Mouse (Mus musculus) left cerebral cortex, adult 8-10 months (tissue): Measurements from ENCODE around the gene Gm281. TPM values are rescaled to one million over a fixed set of nuclear protein-coding genes. Genes with fewer than 3 reads are reported as not detected.
"Not testable (repeated sequence)": the region's sequence is repeated elsewhere in the genome, so short reads cannot be mapped to it uniquely, and the experiment has no call there.

Experiments
- DNase-seq, 2 experiments: peaks; one replicate each; pipeline ENCODE4 v3.0.0; 2022; ENCODE audit warnings: low spot score in 2 of 2
- total RNA-seq, 4 experiments: library from RNA; stranded (reverse); gene quantifications; 2 replicates each; pipeline ENCODE4 v1.2.4; 2022

Gm281 gene
- not detected for total RNA-seq

GRCm38 (mm10) chr14:13914387-13915082 lies at the start of gene Gm281:
Gm281 (minus strand) TSS chr14:13914478.
- DNase-seq = no peak

- no peak for DNase-seq
These were observed 49.2 kb upstream of the Gm281 start for GRCm38 (mm10) chr14:13963527-13963926.

GRCm38 (mm10) chr14:13962476-13962875 lies 48.2 kb upstream of the Gm281 start:
- no peak for DNase-seq

GRCm38 (mm10) chr14:13961401-13962112 lies 47.3 kb upstream of the Gm281 start, which contains the start of the genes Atxn7 and Thoc7:
Atxn7 (plus strand) TSS chr14:13961440.
Thoc7 (minus strand) TSS chr14:13961852.
- peak; percentile 10 to 22 for DNase-seq

GRCm38 (mm10) chr14:13960482-13961325 lies 46.4 kb upstream of the Gm281 start:
- peak; percentile 22 to 43 for DNase-seq

- DNase-seq = peak in 1 of 2 experiments; percentile 31
These were observed 45.8 kb upstream of the Gm281 start for GRCm38 (mm10) chr14:13960079-13960478.

- not testable (repeated sequence) for DNase-seq
These were observed 37.9 kb upstream of the Gm281 start for GRCm38 (mm10) chr14:13952151-13952550.

GRCm38 (mm10) chr14:13950401-13950800 lies 36.1 kb upstream of the Gm281 start:
- no peak for DNase-seq

GRCm38 (mm10) chr14:13948345-13948744 lies 34.1 kb upstream of the Gm281 start:
- no peak for DNase-seq

- DNase-seq = no peak
These were observed 30.4 kb upstream of the Gm281 start for GRCm38 (mm10) chr14:13944686-13945085.

GRCm38 (mm10) chr14:13934052-13934371 lies 19.7 kb upstream of the Gm281 start:
- DNase-seq = no peak

GRCm38 (mm10) chr14:13933290-13934051 lies 19.2 kb upstream of the Gm281 start:
- no peak for DNase-seq

GRCm38 (mm10) chr14:13917630-13918029 lies 3.4 kb upstream of the Gm281 start:
- peak in 1 of 2 experiments; percentile 36 for DNase-seq

- no peak for DNase-seq
These were observed 2.9 kb upstream of the Gm281 start for GRCm38 (mm10) chr14:13917208-13917607.

- DNase-seq = no peak
These were observed 929 bp upstream of the Gm281 start for GRCm38 (mm10) chr14:13915207-13915606.

- DNase-seq = no peak
These were observed 4.1 kb downstream of the Gm281 start for GRCm38 (mm10) chr14:13910148-13910547.

- no peak for DNase-seq
These were observed 7.1 kb downstream of the Gm281 start for GRCm38 (mm10) chr14:13907145-13907544.

GRCm38 (mm10) chr14:13906461-13906860 lies 7.8 kb downstream of the Gm281 start:
- no peak for DNase-seq

- DNase-seq = peak; percentile 27 to 50
These were observed 12.6 kb downstream of the Gm281 start for GRCm38 (mm10) chr14:13901611-13902067.

GRCm38 (mm10) chr14:13895198-13895597 lies 19.1 kb downstream of the Gm281 start:
- no peak for DNase-seq

GRCm38 (mm10) chr14:13893748-13894147 lies 20.5 kb downstream of the Gm281 start:
- no peak for DNase-seq
